Mouse (Mus musculus): ENCODE data around the gene Dkkl1. TPM values are rescaled to one million over a fixed set of nuclear protein-coding genes. Genes with fewer than 3 reads are reported as not detected.

Gene Dkkl1
- not detected for total RNA-seq (2021)
- polyA plus RNA-seq (2012; rRNA removed) = not detected in 2 replicates
- long read RNA-seq = 0 reads

DNA sequence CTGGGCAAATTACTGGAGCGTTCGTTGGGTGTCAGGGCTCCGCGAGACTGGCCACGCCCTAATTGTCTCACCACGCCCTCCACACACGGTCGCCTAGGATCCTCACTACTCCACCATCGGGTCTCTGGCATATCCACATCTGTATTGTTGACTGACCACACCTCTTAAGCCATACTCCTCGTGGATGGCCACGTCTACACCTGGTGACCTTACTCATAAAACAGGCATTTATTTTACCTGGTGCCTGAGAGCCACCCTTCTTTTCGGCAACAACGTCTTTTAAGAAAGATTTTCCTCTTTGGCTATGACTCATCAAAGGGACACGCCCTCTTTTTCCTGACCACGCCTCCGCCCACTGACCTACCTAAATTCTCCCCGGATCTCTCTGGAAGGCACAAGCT is at the start of gene Dkkl1:
TSS of gene Dkkl1 (minus strand) at position 297 of the 401 bp plus-strand sequence.
- no peak for DNase-seq

DNA sequence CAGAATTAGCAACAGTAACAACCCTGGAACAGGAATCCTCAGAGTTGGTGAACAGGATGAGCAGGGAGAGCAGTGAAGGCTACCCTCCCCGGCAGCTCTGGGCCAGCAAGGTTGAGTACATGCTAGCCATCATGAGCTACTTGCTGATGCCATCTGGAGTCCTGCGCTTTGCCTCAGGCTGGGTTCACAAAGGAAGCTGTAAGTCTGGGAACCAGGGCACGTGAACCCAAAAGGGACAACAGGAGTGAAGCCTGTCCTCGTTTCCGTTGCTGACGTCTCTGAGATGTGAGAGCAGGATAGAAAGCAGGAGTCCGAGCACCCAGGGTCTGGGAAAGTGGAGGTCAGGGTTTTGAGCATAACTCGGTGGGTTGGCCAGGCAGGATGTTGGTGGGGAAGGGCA is 47.3 kb upstream of the Dkkl1 start:
- DNase-seq = no peak

DNA sequence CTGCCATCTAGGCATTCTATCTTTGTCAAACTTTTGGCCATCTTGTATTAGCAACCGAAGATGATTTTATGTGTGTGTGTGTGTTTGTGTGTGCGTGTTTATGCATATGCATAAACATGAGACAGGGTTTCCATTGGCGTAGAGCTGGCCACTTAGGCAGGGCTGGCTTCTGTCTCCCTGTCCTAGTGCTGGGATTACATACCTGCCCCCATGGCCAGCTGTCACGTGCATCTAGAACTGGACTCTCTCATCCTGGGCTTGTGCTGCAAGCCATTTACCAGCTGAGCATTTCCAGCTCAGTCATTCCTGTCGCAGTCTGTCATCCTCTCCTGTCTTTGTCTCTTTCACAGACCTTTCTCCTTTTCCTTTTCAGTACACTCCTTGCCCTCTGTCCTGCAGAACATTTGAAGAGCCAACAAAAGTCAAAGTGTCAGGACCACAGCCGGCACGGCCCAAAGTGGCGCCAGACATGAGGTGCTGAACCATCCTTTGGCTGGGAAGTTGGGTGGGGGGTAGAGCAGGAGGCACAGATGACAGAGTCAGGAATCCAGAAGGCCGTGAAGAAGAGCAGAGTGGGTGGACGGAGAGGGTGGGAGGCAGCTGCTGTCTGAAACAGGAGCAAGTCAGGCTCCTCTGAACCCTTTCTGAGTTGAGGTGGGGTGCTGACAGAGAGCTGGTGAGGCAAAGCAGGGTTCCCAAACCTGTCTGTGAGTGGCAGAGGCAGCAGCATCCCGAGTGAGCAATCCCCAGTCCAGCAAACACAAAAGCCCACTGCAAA is 45.3 kb upstream of the Dkkl1 start:
- DNase-seq = no peak

DNA sequence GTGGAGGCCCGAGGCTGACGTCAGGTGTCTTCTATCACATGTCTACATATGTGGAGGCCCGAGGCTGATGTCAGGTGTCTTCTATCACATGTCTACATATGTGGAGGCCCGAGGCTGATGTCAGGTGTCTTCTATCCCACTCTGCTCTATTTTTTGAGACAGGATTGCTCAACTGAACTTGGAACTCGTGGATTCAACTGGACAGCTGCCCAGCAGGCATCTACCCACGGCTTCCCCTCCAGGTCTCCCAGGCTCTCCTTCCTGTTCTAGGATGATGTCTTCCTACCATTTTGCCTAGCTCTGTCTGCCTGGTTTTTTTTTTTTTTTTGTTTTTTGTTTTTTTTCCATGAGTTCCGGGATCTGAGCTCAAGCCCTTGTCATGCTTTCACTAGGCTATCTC is 43.9 kb upstream of the Dkkl1 start:
- peak; percentile 34 for DNase-seq

DNA sequence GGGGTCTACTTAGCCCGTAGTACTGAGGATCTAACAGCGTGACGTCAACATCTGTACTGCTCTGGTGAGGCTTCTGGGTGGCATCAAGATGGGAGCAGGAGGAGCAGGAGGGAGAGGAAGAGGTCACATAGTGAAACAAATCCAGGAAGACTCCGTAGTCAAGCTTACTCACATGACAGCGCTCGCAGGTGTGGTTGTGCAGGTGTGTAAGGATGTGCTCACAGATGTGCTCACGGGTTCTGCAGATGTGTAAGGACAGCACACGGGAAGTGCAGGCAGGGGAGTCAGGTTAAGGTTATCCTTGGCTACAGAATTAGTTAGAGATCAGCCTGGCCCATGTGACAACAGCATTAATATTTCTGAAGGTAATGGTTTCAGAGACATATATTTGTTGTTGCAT is 41.9 kb upstream of the Dkkl1 start:
- DNase-seq = no peak

DNA sequence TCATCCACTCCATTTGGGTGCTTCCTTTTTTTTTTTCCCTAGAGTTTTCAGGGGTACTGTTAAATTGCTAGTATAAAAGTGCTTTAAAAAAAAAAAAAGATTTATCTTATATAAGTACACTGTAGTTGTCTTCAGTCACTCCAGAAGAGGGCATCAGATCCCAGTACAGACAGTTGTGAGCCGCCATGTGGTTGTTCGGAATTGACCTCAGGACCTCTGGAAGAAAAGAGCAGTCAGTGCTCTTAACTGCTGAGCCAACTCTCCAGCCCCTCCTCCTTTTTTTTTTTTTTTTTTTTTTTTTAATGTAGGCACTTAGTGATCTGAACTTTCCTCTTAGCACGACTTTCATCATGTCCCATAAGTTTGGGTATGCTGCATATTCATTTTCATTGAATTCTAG is 35.7 kb upstream of the Dkkl1 start:
- no peak for DNase-seq

DNA sequence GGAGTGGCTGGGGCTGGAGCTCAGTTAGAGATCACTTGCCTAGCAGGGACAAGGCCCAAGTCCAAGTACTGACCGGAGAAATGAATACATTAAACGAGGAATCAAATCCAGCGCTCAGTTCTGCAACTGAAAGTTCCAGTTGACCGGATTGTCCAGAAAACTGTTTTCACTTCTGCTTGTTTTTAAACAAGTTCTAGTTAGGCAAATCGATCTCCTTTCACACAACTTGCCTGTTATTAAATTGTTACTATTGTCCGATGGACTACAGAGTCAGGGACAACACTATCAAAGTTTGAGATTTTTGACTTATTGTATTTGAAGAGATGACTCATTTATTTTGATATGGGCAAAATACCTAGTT is 29.4 kb upstream of the Dkkl1 start:
- no peak for DNase-seq

DNA sequence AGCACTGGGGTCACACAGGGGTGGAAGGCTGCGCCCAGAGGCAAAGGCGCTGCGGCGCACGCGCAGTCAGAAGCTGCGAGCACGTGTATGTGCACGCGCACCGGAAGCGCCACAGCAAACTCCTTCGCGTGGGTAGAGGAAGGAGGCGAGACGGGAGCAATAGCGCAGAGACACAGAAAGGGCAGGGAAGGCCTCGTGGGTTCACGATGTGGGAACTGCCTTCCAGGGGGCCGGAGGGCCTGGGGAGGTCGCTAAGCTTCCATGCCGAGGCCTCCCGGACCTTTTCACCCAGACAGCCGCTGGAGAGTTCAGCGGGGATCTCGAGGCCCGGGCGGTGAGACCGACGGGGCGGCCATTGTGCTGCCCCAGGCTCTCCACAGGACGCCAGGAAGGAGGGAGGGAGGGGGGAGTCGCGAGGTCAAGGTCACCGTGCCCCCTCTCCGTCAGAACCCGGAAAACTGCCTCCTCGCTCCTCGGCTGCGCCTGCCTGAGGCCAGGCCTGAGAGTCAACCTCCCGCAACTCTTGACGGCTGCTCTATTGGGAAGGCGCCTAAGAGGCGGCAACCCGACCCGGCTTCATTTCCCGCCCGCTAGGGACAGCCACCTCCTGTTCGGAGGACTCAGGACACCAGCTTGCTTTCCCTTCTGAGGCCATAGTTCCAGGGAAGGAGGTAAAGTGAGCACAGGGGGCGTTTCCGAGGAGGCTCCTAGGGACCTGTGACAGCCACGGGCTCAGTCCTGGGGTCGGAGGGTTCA is 28.9 kb upstream of the Dkkl1 start, which contains the start of gene Slc6a16:
TSS of gene Slc6a16 (plus strand) at position 453 of the 756 bp plus-strand sequence.
- peak; percentile 12 for DNase-seq

DNA sequence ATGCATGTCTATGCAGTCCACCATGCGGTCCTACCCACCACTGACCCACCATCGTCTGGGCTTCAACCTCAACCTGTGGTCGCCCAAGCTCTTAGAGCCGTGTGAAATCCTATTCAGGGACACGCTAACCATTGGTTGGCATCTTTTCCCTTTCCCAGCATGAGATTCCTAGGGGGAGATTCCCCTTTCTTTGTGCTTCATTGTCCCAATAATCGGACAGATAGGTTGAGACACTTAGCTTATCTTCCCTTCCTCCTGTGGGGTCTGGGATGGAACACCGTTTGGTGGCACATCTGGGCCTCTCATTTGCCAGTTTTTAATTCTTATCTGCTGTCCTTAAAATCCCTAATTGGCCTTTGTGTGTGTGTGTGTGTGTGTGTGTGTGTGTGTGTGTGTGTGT is 28.2 kb upstream of the Dkkl1 start:
- DNase-seq = no peak

DNA sequence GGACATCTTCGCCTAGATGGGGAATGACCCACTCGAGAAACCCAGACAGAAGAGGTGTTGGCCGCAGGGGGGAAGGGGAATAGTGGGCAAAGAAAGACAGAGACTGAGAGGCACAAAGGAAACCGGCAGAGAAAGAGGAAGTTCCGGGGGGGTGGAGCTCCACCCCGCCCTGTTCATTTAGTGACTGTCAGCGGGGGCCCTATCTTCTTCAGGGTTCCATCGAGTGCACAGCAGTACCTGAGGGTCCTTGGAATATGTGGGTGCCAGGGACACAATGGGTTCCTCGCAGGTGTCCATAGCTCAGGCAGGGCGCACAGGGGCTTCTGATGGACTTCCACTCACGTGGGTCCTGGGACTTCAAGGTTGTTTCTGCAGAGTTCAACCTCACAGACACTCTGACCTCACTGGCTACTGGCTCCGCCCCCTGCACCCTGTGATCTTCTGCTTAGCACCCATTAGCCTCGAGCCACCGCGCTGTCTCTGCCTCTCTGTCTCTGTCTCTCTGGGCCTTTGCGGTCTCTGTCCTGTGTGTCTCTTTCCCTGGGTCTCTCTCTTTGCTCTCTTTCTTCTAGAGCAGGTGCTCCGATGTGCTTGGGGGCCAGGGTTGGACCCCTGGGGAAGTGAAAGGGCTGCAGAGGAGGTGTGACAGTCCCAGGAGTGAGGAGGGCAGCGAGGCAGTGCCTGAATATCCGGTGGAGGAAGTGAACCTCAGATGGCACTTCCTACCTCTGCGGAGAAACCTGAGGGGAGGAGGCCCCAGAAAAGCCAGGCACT is 27.0 kb upstream of the Dkkl1 start, which contains the start of gene Cd37:
TSS of gene Cd37 (minus strand) at position 393 of the 774 bp plus-strand sequence.
- no peak for DNase-seq

DNA sequence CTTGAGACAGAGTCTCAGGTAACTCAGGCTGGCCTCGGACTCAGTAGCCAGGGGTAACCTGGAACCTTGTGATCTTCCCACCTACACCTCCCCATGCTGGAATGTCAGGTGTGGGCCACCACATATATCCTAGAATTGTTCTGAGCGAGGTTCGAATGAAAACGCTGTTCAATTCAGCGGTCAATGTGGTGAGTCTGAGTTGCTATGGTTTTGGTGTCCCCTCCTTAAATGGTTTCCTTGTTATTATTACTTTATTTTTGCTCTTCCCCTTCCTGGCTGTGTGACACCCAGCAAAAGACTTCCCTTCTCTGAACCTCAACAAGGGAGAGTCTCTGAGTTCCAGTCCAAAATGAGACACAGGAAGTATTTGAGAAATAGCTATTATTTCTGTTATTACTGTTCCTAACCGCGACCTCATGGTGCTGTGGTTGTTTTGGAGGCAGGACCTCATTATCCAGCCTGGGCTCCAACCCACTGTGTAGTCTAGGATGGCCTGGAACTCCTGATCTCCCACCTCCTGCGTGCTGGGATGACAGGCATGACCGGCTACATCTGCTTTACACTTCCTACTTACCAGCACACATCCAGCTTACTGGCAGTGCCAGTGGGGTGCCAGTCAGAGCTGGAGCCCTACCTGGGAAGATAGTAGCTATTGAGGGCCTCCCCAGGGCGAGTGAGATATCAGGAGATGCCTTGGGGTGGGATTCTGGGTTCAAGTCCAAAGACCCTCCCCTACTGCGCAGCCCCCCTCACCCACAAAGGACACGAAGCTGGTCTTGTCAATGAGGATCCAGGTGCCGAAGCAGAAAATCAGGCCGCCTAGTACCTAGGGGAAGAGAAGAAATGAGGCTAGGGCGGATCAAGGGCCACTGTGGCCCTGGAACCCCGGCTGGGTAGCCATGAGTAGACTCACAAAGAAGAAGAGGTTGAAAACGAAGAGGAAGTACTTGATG is 26.1 kb upstream of the Dkkl1 start:
- no peak for DNase-seq

DNA sequence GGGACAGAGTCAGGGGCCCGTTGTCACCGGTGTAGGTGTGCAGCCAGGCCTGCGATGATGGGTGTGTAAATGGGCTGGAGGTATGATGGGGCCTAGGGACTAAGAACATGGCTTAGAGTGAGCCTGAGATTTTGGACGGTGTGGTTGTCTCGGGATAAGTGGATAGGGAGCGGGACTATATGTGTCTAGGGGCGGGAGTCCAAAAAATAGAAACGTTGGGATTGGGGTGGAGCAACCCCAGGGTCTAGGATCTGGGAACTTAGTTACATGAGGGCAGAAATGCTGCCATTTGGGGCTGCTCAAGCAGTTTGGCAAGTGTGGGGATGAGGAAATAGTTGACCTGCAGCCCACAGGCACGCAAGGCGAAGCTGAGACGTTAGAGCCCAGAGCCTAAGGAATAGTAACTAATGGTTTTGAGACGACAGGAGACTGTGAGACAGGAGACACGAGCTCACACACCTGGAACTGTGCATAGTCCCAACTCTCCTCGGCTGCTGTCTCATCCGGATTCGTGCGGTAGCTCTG is 23.8 kb upstream of the Dkkl1 start:
- DNase-seq = no peak

DNA sequence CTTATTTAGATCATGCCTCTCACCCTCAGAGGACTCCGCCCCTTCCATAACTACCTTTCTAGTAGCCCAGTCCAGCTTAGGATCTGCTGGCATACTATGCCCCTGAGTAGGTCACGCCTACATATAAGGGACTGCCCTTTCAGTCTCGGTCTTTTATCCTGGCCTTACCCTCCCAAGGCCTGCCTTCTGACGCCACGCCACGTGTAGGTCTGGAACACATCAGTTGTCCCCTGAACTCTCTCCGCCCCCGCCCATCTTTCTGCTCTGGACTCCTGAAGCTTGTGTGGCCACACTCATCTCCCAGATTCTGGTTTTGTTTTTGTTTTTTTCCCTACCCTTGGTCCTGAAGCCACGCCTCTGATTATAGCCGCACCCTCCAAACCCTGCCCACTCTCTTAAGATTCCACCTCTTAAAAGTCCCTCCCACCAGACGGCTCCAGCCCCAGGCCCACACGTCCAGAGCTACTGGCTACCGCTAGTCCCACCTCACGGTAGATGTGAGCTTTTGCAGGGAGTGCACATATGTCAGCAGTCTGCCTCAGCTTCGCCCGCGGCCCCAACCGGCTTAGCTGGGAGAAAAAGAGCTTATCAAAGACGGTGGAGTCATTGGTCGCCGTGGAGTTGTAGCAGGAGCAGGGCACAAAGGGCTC is 23.1 kb upstream of the Dkkl1 start:
- peak; percentile 66 for DNase-seq

DNA sequence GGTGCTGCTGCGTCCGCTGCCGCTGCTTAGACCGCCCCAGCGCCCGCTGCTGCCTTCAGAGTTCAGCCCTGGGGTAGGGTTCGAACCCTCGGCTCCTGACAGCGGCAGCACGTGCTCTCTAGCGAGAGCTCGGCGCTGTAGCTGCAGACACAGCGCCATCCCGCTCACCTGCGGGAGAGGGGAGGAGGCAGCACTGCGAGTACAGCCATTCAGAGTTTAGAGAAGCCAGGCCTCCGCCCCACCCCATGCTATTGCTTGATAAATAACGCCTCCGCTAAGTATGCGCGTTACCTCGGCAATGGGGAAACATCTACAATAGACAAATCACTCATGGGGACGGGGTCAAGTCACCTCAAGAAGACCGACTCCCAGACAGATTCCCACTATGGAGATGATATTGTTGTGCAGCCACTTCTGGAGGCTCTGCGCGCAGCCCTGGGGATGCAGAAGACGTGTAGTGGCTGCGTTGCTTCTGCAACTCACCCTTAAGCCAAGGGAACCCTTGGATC is 22.4 kb upstream of the Dkkl1 start:
- DNase-seq = no peak

DNA sequence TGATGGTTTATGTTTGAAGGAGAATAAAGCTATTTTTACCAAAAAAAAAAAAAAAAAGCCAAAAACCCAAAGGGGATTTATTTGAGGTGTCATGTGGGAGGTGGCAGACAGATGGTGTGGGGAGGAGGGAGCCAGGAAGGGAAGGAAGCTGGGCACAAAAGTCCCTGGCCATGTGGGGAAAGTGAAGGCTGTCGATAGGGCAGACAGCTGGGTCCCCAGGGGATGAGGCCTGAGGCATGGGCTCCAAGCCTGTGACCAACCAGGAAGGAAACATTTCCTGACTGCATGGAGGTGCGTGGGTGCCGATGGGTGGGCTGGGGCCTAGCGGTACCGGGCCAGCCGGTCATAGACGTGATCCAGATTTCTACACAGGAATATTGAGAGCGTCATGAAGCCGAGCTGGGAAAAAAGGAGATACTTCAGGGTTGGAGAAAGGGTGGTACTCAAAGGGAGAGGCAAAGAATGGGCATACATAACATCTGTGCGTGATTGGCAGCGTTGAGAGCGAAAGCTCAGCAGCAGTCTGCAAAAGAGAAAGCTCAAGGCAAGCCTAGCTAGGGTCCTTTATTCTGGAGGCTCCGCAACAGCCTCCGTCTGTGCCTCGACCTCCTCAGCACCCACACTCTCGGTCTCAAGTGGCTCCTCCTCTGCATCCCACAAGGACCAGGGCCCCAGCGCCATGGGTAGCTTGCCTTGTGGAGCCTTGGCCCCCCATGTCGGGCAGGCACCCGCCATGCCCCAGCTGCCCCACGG is 21.8 kb upstream of the Dkkl1 start:
- DNase-seq = peak; percentile 34

DNA sequence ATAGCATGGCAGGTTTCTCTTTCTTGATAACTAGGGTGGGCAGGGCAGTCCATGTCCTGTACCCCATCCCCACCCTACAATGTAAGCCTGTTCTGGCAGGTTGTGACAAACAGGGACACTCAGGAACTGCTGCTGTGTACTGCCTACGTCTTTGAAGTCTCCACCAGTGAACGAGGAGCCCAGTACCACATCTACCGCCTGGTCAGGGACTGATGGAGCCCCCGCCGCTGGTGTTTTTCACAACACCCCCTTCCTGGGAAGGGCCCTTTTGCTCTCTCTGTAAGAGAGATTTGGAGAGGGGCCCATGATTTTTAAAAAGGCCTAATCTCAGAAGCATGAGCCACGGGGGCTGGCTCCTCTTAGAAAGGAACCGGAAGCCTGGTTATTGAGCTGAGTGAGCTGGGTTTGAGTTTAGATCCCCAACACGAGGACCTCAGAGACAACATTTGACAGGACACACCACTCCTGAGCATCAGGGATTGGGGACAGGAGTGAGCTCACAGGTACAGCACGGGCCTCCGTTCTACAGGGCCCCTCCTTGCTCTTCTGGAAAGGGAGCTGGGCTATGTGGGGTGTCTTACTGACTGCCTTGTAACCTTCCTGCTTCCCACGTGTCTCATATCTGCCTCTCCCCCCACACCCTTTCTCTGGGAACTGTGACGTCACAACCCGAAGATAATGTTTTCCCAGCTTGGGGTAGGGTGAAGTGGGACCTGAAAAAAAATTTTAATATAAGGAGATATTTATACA is 20.9 kb upstream of the Dkkl1 start:
- no peak for DNase-seq

DNA sequence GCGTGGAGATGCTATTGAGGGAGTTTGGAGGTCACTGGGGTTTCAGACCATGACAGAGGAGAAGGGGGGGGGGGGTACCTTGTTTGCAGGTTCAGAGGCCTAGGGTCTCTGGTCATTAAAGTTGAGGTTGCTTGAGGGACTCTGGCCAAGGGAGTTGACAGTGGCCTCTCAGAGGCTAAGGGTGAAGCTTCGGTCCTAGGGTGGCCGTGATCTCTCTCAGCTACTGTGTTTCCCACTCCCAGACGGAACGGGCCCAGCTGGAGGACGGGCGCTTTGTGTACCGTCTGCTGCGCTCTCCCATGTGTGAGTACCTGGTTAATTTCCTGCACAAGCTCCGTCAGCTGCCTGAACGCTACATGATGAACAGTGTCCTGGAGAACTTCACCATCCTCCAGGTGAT is 20.0 kb upstream of the Dkkl1 start:
- no peak for DNase-seq

DNA sequence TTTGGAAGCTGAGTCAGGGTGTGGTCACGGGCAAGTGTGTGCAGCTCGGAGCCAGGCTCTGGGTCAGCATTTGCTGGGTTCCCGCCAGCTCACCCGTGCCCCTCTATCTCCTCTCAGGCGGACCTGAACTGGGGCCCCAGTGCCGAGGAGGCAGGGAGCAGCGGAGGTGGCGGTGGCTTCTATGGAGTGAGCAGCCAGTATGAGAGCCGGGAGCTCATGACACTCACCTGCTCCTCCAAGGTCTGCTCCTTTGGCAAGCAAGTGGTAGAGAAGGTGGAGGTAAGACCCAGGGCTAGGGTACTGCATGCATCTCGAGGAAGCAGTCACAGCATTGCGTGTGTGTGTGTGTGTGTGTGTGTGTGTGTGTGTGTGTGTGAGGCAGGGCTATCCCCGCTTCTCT is 19.2 kb upstream of the Dkkl1 start:
- DNase-seq = no peak
